Mouse (Mus musculus) forebrain, embryonic 14.5 days (tissue): ENCODE results near the gene Evx2. TPM values are rescaled to one million over a fixed set of nuclear protein-coding genes. Genes with fewer than 3 reads are reported as not detected.

ENCODE experiments used
- ATAC-seq: fragments of 200-750 bp; cut with Nextera tagmentation; 2 replicates; pipeline ENCODE4 v1.8.0; 2017; ENCODE audit warnings: mild to moderate bottlenecking, moderate library complexity
- DNase-seq: peaks from one replicate; pipeline ENCODE4 v3.0.0-alpha.2; 2015; ENCODE audit warnings: low spot score
- H3K27ac ChIP-seq: fragments of 300-500 bp; sonication (generic); 2 replicates; pipeline ENCODE4 v1.5.1; 2014; ENCODE audit warnings: low read depth, mild to moderate bottlenecking, control low read depth, low read length, moderate library complexity
- H3K27me3 ChIP-seq: fragments of 300-500 bp; sonication (generic); replicated peaks from 2 replicates; pipeline ENCODE4 v1.6.1; 2014; ENCODE audit warnings: low read length, control low read depth, mixed read lengths; ENCODE audit not compliant: control insufficient read depth, insufficient read depth
- H3K36me3 ChIP-seq: fragments of 300-500 bp; sonication (generic); 2 replicates; pipeline ENCODE4 v1.6.1; 2014; ENCODE audit warnings: low read length, control low read depth; ENCODE audit not compliant: control insufficient read depth, insufficient read depth
- H3K4me1 ChIP-seq: fragments of 300-500 bp; sonication (generic); 2 replicates; pipeline ENCODE4 v1.6.1; 2014; ENCODE audit warnings: antibody characterized with exemption, low read length, control low read depth; ENCODE audit not compliant: control insufficient read depth, insufficient read depth
- H3K4me2 ChIP-seq: fragments of 300-500 bp; sonication (generic); 2 replicates; pipeline ENCODE4 v1.6.1; 2014; ENCODE audit warnings: mild to moderate bottlenecking, control low read depth, low read length
- H3K4me3 ChIP-seq: fragments of 300-500 bp; sonication (generic); 2 replicates; pipeline ENCODE4 v1.5.1; 2014; ENCODE audit warnings: low read depth, low read length, control low read depth
- H3K9ac ChIP-seq: fragments of 300-500 bp; sonication (generic); 2 replicates; pipeline ENCODE4 v1.6.1; 2014; ENCODE audit warnings: mild to moderate bottlenecking, low read length, control low read depth, moderate library complexity
- H3K9me3 ChIP-seq: fragments of 300-500 bp; sonication (generic); replicated peaks from 2 replicates; pipeline ENCODE4 v1.6.1; 2016; ENCODE audit warnings: low read length, control low read depth, mixed read lengths; ENCODE audit not compliant: control insufficient read depth
- WGBS: fragments of 180-500 bp; shearing (Covaris S2); extraction: QIAGEN DNeasy Blood & Tissue Kit; methylation state at CpG from one replicate; pipeline ENCODE4 v1.1.7; 2014; 5-methylcytosine and 5-hydroxymethylcytosine counted together
- polyA plus RNA-seq: library from polyadenylated mRNA; unstranded; fragments of >200 nt; fragmentation: Nextera tagmentation; extraction: Ambion mirVana; gene quantifications from 2 replicates; pipeline ENCODE4 v1.2.1, GENCODE M21; 2014

The Evx2 gene
- polyA plus RNA-seq, 1 experiment from 2014 or later: not detected

GRCm38 (mm10) chr2:74691022-74691951 lies 31.9 kb upstream of the Evx2 start, which contains the start of gene Hoxd10:
Gene Hoxd10 (plus strand): TSS chr2:74691924.
- 1% methylated on average over 56 of the region's 56 CpGs for WGBS
- no peak within 1 kb of the TSS for H3K27ac ChIP-seq
- H3K4me3 ChIP-seq: no peak within 1 kb of the TSS
- no peak within 1 kb of the TSS for H3K4me2 ChIP-seq
- no peaks in the 10 kb centered on the region for H3K36me3 ChIP-seq
- ATAC-seq (peak; percentile 65; the same call in 1 of the 2 replicates), DNase-seq (peak; percentile 63)
- no peak within 1 kb of the TSS for H3K9ac ChIP-seq
- H3K4me1 ChIP-seq: no peaks in the 10 kb centered on the region
- H3K9me3 ChIP-seq: no peaks in the 10 kb centered on the region
- H3K27me3 ChIP-seq: peaks cover 96% of the 10 kb centered on the region

GRCm38 (mm10) chr2:74690338-74690716 lies 31.0 kb upstream of the Evx2 start:
- H3K9ac ChIP-seq: no peak overlapping the region
- DNase-seq: no peak
- no peak overlapping the region for H3K4me2 ChIP-seq
- WGBS: 11% methylated on average over 8 of the region's 8 CpGs
- no peak overlapping the region for H3K27ac ChIP-seq
- no peaks in the 10 kb centered on the region for H3K4me1 ChIP-seq
- peaks cover 90% of the 10 kb centered on the region for H3K27me3 ChIP-seq
- ATAC-seq: no peak
- no peaks in the 10 kb centered on the region for H3K36me3 ChIP-seq
- H3K4me3 ChIP-seq: no peak overlapping the region
- no peaks in the 10 kb centered on the region for H3K9me3 ChIP-seq

DNA sequence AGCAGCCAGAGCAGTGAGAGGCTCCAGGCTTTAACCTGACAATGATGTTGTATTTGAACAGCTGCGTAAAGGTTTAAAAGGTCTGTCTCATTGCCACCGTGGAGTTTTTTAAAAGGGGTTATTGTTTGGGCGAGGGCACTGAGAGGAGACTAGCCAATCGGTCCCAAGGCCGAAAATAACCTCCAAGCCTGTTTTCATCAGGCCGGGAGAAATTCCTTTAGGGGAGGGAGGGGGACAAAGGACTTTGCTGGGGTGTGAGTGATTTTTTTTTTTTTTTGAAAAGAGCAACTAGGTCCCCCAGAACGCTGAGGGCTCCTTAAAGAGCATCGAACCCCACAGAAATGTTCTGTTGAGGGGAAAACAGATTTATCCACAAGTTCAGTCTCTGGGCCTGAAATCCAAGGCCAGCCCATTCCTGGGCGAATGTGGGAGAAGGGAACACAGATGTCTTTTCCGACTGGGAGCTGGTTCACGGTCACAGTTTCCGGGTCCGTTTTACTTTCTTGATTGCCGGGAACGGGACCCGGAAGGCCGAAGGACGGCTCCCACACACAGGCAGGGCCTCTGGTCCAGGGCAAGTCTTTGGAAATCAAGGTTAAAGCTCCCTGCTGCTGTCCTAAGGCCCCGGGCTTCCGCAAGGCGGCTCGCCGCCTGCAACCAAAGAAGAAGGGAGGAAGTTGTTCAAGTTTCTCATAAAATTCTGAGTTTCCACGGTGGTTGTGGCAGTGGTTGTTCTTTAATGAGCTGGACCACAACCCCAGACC lies 30.4 kb upstream of the Evx2 start:
- no peak for ATAC-seq
- Histone ChIP-seq H3K9me3 (no peaks in the 10 kb centered on the region), H3K4me1 (no peaks in the 10 kb centered on the region), H3K27me3 (peaks cover 90% of the 10 kb centered on the region), H3K4me3 (no peak overlapping the region), H3K27ac (no peak overlapping the region), H3K9ac (no peak overlapping the region), H3K4me2 (no peak overlapping the region), H3K36me3 (no peaks in the 10 kb centered on the region)
- DNase-seq: no peak
- under 1% methylated on average over 24 of the region's 24 CpGs for WGBS

GRCm38 (mm10) chr2:74688795-74689573 lies 29.6 kb upstream of the Evx2 start:
- 5% methylated on average over 12 of the region's 12 CpGs for WGBS
- Histone ChIP-seq H3K36me3 (no peaks in the 10 kb centered on the region), H3K4me2 (no peak overlapping the region), H3K4me1 (no peaks in the 10 kb centered on the region), H3K4me3 (no peak overlapping the region), H3K27ac (no peak overlapping the region), H3K27me3 (peaks cover 90% of the 10 kb centered on the region), H3K9ac (no peak overlapping the region), H3K9me3 (no peaks in the 10 kb centered on the region)
- no peak for DNase-seq
- ATAC-seq: no peak

DNA sequence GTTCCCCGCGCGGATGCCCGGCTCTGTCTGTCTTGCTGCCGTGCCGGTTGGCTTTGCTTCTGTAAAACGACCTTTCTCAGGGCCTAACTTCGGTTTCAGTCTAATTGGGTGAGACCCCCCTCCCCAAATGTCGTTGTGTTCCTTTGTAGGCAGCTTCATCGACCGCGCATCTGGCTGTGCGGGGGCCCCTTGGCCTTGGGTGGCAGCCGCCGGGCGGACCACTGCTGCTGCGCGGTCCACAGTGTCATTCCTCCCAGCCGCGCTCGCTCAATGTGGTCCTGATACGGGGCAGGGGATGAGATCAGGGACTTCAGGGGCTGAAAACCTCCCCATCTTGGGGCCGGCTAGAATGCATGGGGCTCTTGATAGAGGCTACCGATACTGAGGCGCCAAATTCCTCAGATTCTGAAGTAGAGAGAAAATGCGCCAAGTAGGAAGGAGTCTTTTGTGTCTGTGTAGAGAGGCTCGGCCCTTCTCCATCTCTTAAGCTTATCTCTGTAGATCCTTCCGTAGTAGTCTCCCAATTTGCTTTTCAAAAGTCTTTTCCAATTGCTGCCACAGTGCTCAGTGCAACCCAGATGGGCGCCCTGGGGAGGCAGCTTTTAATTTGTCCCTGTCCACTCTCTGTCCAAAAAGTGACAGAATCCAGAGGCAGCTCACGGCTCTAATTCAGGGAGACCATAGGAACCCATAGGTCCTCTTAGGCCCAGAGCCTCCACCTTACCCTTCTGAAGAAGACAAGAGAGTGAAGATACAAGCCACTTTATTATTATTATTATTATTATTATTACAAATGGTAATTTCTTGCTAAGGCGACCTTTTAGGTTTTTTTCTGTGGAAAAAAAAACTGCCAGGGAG lies 28.6 kb upstream of the Evx2 start:
- H3K27ac ChIP-seq: no peak overlapping the region
- DNase-seq: no peak
- no peak overlapping the region for H3K4me2 ChIP-seq
- peaks cover 90% of the 10 kb centered on the region for H3K27me3 ChIP-seq
- no peaks in the 10 kb centered on the region for H3K9me3 ChIP-seq
- no peak for ATAC-seq
- under 1% methylated on average over 31 of the region's 31 CpGs for whole genome bisulfite sequencing
- H3K4me3 ChIP-seq: no peak overlapping the region
- H3K9ac ChIP-seq: no peak overlapping the region
- H3K4me1 ChIP-seq: no peaks in the 10 kb centered on the region
- H3K36me3 ChIP-seq: no peaks in the 10 kb centered on the region

- under 1% methylated on average over 27 of the region's 27 CpGs for WGBS
Observed at GRCm38 (mm10) chr2:74686988-74687697, 27.8 kb upstream of the Evx2 start.

DNA sequence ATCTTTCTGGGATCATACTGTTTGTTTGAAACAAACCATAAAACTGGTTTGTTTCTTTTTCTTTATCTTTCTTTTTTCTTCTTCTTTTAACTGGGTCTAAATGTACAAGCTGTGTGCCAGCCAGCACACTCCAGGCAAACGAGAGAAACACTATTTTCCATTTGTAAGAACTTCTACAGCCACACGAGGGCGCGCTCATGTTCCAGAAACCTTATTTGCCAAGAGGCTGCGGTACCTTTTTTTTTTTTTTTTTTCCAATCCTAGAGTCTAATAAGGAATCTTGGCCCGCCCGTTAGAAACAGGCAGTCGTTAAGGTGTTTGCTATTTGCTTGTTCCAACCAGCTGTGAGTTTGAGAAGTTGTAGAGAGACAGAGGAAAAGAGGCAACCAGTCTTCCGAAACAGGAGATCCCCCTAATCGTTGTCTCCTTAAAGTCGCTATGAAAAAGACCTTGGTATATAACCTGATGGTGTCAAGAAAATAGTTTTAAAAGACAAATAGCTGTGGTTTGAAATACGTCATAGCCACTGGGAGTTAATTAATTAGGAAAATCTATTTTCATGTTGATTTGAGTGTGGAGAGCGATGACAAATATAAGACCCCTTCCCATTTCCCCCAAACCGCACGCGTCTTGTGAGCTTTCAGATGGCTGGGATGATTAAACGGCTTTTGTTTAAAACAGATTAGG lies 27.1 kb upstream of the Evx2 start:
- Histone ChIP-seq H3K4me1 (no peaks in the 10 kb centered on the region), H3K4me2 (no peak overlapping the region), H3K4me3 (no peak overlapping the region), H3K9ac (no peak overlapping the region), H3K27ac (no peak overlapping the region), H3K9me3 (no peaks in the 10 kb centered on the region), H3K27me3 (peaks cover 90% of the 10 kb centered on the region), H3K36me3 (no peaks in the 10 kb centered on the region)
- 4% methylated on average over 17 of the region's 17 CpGs for WGBS
- ATAC-seq (no peak), DNase-seq (peak; percentile 87)

More at GRCm38 (mm10) chr2:74686988-74687697, 27.8 kb upstream of the Evx2 start:
- no peak overlapping the region for H3K4me2 ChIP-seq
- no peak overlapping the region for H3K4me3 ChIP-seq
- H3K36me3 ChIP-seq: no peaks in the 10 kb centered on the region
- H3K4me1 ChIP-seq: no peaks in the 10 kb centered on the region
- H3K27me3 ChIP-seq: peaks cover 90% of the 10 kb centered on the region
- no peaks in the 10 kb centered on the region for H3K9me3 ChIP-seq
- DNase-seq (no peak), ATAC-seq (no peak)
- no peak overlapping the region for H3K9ac ChIP-seq
- no peak overlapping the region for H3K27ac ChIP-seq
